Mouse (Mus musculus): ENCODE measurements around the gene Slc1a5. TPM values are rescaled to one million over a fixed set of nuclear protein-coding genes. Genes with fewer than 3 reads are reported as not detected.

Gene Slc1a5
- polyA plus RNA-seq, 1 experiment from 2014 or later: 7.0 TPM

DNA sequence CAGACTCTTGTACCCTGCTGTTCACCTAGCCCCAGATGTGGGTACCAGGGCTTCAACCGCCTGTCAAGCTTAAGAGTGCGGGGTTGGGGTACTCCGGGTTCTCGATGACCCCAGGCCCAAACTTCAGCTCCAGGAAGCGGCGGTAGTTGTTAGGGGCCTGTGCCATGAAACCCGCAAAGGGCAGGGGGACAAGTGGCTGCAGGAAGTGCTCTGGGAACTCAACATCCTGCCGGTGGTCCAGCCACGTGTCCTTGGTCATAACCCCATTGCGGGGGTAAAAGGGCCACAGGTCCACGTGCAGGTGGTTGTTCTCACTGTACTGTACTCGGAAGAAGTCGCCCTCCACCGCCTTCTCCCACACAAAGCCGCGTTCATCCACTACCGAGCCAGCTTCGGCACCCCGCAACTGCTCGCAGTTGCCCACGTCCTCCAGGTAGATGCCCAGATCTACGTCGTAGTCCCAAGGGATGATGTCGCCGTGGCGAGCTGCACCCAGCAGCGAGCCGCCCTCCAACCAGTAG, 29.3 kb downstream of the Slc1a5 start:
- Histone ChIP-seq H3K4me2 (ENCODE audit: low read length) (peak overlapping the region; percentile 75), H3K4me1 (ENCODE audit: control insufficient read depth, insufficient read depth, low read length) (peaks cover 9% of the 10 kb centered on the region), H3K27ac (ENCODE audit: low read depth, low read length) (peak overlapping the region; percentile 77), H3K9ac (ENCODE audit: low read length) (peak overlapping the region; percentile 63), H3K9me3 (replicated peaks; ENCODE audit: control insufficient read depth, low read length) (no peaks in the 10 kb centered on the region), H3K4me3 (ENCODE audit: low read depth, low read length) (peak overlapping the region; percentile 43), H3K36me3 (ENCODE audit: control insufficient read depth, insufficient read depth, low read length) (peaks cover 29% of the 10 kb centered on the region), H3K27me3 (replicated peaks; ENCODE audit: control insufficient read depth, insufficient read depth, low read length) (peaks cover 19% of the 10 kb centered on the region)
- DNase-seq (ENCODE audit: low spot score): no peak
- 0 out of 2 replicates have a peak, but pooled peaks have one; percentile 0 for ATAC-seq
- 53% methylated on average over 28 of the region's 28 CpGs for WGBS

DNA sequence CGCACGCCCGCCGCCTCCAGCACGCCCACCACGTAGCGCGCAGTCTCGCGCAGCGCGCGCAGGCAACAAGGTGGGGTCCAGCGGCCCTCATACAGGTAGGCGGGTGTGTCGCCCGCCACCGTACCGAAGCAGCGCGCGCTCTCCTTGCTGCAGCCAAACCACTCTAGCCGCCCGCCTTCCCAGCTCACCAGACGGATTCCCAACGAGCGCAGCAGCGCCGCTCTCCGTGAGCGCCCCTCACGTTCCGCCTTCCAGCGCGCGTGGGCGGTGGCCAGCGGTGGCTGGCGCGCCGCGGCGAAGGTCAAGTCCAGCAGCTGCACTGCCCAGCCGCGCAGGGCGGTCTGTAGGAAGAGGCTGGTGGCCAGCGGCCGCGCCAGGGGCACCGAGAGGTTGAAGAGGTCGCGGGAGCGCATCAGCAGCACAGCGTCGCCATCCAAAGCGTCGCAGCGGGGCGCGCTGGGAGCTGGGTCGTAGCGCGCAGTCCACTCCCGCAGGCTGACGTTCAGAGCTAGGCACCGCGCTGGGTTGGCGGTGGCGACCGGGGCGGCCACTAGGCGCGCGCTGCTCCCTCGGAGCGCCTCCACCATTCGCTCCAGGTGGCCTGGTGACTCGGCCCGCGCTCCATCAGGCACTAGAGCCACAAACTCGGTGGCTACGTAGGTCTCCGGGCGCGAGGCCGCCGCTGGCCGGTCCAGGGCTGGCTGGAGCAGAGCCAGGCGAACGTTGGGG, 29.9 kb downstream of the Slc1a5 start:
- Histone ChIP-seq H3K27ac (ENCODE audit: low read depth, low read length) (peak overlapping the region; percentile 77), H3K36me3 (ENCODE audit: control insufficient read depth, insufficient read depth, low read length) (peaks cover 29% of the 10 kb centered on the region), H3K9me3 (replicated peaks; ENCODE audit: control insufficient read depth, low read length) (no peaks in the 10 kb centered on the region), H3K4me1 (ENCODE audit: control insufficient read depth, insufficient read depth, low read length) (peaks cover 13% of the 10 kb centered on the region), H3K4me3 (ENCODE audit: low read depth, low read length) (peak overlapping the region; percentile 43), H3K4me2 (ENCODE audit: low read length) (peak overlapping the region; percentile 75), H3K27me3 (replicated peaks; ENCODE audit: control insufficient read depth, insufficient read depth, low read length) (peaks cover 19% of the 10 kb centered on the region), H3K9ac (ENCODE audit: low read length) (peak overlapping the region; percentile 63)
- DNase-seq (ENCODE audit: low spot score) (peak; percentile 58), ATAC-seq (peak; percentile 33)
- WGBS: 9% methylated on average over 90 of the region's 90 CpGs

DNA sequence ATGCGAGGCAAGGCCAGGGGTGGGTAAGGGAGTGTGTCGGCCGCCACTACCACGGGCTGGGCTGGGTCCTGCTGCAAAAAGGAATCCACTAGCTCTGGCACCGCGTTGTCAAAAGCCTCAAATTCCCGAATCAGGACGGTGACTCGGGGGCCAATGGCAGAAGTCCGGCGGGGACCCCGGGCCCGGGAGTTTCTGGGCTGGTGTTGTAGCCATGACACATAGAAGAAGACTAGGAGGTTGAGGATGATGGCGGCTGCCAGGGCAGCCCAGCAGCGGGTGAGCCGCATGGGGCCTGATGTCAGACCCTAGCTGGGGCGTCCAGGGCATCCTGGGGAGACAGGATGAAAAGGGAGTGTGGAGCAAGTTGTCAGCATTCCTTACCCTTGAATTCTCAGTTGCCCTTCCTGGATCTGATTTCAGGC, 30.5 kb downstream of the Slc1a5 start:
- 12% methylated on average over 17 of the region's 17 CpGs for WGBS

DNA sequence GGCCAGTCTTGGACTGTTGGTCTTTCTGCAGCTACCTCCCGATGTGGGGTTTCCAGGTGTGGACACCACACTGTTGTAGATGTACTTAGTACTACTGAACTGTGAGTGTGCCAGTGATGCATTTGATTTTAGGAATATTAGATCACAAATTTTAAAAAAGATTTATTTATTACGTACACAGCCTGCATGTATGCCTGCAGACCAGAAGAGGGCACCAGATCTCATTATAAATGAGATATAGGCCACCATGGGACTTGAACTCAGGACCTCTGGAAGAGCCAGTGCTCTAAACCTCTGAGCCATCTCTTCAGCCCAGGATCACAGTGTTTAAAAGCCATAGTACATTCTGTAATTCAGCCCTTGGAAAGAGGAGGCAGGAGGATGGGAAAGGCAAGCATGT, 31.4 kb downstream of the Slc1a5 start:
- WGBS: 73% methylated on average over 2 of the region's 2 CpGs
- Histone ChIP-seq H3K4me3 (ENCODE audit: low read depth, low read length) (no peak overlapping the region), H3K4me1 (ENCODE audit: control insufficient read depth, insufficient read depth, low read length) (peaks cover 17% of the 10 kb centered on the region), H3K4me2 (ENCODE audit: low read length) (no peak overlapping the region), H3K9me3 (replicated peaks; ENCODE audit: control insufficient read depth, low read length) (no peaks in the 10 kb centered on the region), H3K36me3 (ENCODE audit: control insufficient read depth, insufficient read depth, low read length) (peaks cover 18% of the 10 kb centered on the region), H3K9ac (ENCODE audit: low read length) (no peak overlapping the region), H3K27me3 (replicated peaks; ENCODE audit: control insufficient read depth, insufficient read depth, low read length) (peaks cover 19% of the 10 kb centered on the region), H3K27ac (ENCODE audit: low read depth, low read length) (no peak overlapping the region)
- no peak for DNase-seq (ENCODE audit: low spot score)
- no peak for ATAC-seq

More for the DNA sequence above, 30.5 kb downstream of the Slc1a5 start:
- H3K9ac ChIP-seq (ENCODE audit: low read length): peak overlapping the region; percentile 63
- H3K27ac ChIP-seq (ENCODE audit: low read depth, low read length): peak overlapping the region; percentile 77
- peaks cover 19% of the 10 kb centered on the region for H3K27me3 ChIP-seq (replicated peaks; ENCODE audit: control insufficient read depth, insufficient read depth, low read length)
- H3K4me3 ChIP-seq (ENCODE audit: low read depth, low read length): peak overlapping the region; percentile 43
- H3K36me3 ChIP-seq (ENCODE audit: control insufficient read depth, insufficient read depth, low read length): peaks cover 25% of the 10 kb centered on the region
- H3K4me1 ChIP-seq (ENCODE audit: control insufficient read depth, insufficient read depth, low read length): peaks cover 13% of the 10 kb centered on the region
- peak overlapping the region; percentile 75 for H3K4me2 ChIP-seq (ENCODE audit: low read length)
- H3K9me3 ChIP-seq (replicated peaks; ENCODE audit: control insufficient read depth, low read length): no peaks in the 10 kb centered on the region
- no peak for ATAC-seq
- DNase-seq (ENCODE audit: low spot score): no peak

GRCm38 (mm10) chr7:16815351-16815941, 34.3 kb downstream of the Slc1a5 start, which contains the start of gene Strn4:
TSS of gene Strn4 (plus strand) at chr7:16815889.
- DNase-seq (ENCODE audit: low spot score) (peak; percentile 88), ATAC-seq (peak; percentile 64)
- peaks cover 19% of the 10 kb centered on the region for H3K27me3 ChIP-seq (replicated peaks; ENCODE audit: control insufficient read depth, insufficient read depth, low read length)
- peak within 1 kb of the TSS; percentile 99 for H3K4me3 ChIP-seq (ENCODE audit: low read depth, low read length)
- peak within 1 kb of the TSS; percentile 99 for H3K27ac ChIP-seq (ENCODE audit: low read depth, low read length)
- H3K9me3 ChIP-seq (replicated peaks; ENCODE audit: control insufficient read depth, low read length): no peaks in the 10 kb centered on the region
- 0 out of 2 replicates have a peak, but pooled peaks cover 2% of the 10 kb centered on the region for H3K36me3 ChIP-seq (ENCODE audit: control insufficient read depth, insufficient read depth, low read length)
- H3K4me2 ChIP-seq (ENCODE audit: low read length): peak within 1 kb of the TSS; percentile 66
- 8% methylated on average over 1 of the region's 1 CpGs for WGBS
- peaks cover 36% of the 10 kb centered on the region for H3K4me1 ChIP-seq (ENCODE audit: control insufficient read depth, insufficient read depth, low read length)
- H3K9ac ChIP-seq (ENCODE audit: low read length): peak within 1 kb of the TSS; percentile 100

DNA sequence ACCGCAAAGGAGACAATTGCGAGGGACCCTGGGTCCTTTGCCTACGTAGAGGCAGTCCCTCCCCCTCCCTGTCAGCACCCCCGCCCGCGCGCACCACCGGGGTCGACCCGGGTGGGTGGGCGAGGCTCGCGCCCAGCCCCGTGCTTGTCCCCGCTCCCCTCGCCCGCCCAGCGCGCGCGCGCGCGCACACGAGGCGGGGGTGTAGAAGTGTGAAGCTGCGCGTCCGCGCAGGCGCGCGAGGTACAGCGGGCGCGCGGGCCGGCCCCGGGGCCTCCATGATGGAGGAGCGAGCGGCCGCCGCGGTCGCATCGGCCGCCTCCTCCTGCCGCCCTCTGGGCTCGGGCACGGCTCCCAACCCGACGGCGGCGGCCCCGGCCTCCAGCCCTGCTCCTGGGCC, 34.9 kb downstream of the Slc1a5 start:
- WGBS: 0% methylated on average over 36 of the region's 55 CpGs
- Histone ChIP-seq H3K9me3 (replicated peaks; ENCODE audit: control insufficient read depth, low read length) (no peaks in the 10 kb centered on the region), H3K27me3 (replicated peaks; ENCODE audit: control insufficient read depth, insufficient read depth, low read length) (peaks cover 13% of the 10 kb centered on the region), H3K27ac (ENCODE audit: low read depth, low read length) (peak overlapping the region; percentile 99), H3K9ac (ENCODE audit: low read length) (peak overlapping the region; percentile 100), H3K4me3 (ENCODE audit: low read depth, low read length) (peak overlapping the region; percentile 99), H3K4me1 (ENCODE audit: control insufficient read depth, insufficient read depth, low read length) (peaks cover 39% of the 10 kb centered on the region), H3K36me3 (ENCODE audit: control insufficient read depth, insufficient read depth, low read length) (no peaks in the 10 kb centered on the region), H3K4me2 (ENCODE audit: low read length) (peak overlapping the region; percentile 66)
- DNase-seq (ENCODE audit: low spot score) (peak; percentile 94), ATAC-seq (peak; percentile 80)

DNA sequence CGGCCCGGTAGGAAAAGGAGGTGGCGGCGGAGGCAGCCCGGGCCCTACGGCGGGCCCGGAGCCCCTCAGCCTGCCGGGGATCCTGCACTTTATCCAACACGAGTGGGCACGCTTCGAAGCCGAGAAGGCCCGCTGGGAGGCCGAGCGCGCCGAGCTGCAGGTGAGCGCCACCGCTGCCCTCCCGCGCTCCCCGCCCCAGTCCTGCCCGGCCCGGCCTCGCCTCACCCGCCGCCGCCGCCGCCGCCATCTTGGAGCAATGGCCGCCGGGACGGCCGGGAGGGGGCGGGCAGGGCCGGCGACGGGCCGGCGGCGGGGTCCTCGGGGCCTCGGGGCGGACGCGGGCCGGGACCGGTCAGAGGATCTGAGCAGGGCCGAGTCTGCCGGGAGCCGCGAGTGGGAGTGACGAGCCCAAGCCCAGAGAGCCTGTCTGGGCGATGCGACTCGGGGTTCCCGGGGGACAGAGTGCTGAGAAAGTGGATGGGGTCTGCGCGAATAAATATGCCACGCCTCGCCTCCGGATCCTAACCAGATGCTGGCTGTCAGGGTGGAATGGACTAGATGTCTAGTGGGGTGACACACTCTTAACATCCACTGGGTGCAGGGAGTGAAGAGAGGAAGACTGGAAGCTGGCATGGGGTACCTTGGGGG, 35.5 kb downstream of the Slc1a5 start, which contains the start of gene Fkrp:
TSS of gene Fkrp (minus strand) at position 258 of the 648 bp plus-strand sequence.
- peaks cover 8% of the 10 kb centered on the region for H3K27me3 ChIP-seq (replicated peaks; ENCODE audit: control insufficient read depth, insufficient read depth, low read length)
- WGBS: under 1% methylated on average over 45 of the region's 64 CpGs
- peak; percentile 65 for ATAC-seq
- no peaks in the 10 kb centered on the region for H3K9me3 ChIP-seq (replicated peaks; ENCODE audit: control insufficient read depth, low read length)
- peak within 1 kb of the TSS; percentile 99 for H3K27ac ChIP-seq (ENCODE audit: low read depth, low read length)
- peak within 1 kb of the TSS; percentile 66 for H3K4me2 ChIP-seq (ENCODE audit: low read length)
- peak within 1 kb of the TSS; percentile 100 for H3K9ac ChIP-seq (ENCODE audit: low read length)
- H3K36me3 ChIP-seq (ENCODE audit: control insufficient read depth, insufficient read depth, low read length): no peaks in the 10 kb centered on the region
- H3K4me3 ChIP-seq (ENCODE audit: low read depth, low read length): peak within 1 kb of the TSS; percentile 99
- H3K4me1 ChIP-seq (ENCODE audit: control insufficient read depth, insufficient read depth, low read length): peaks cover 39% of the 10 kb centered on the region
- peak; percentile 30 for DNase-seq (ENCODE audit: low spot score)

DNA sequence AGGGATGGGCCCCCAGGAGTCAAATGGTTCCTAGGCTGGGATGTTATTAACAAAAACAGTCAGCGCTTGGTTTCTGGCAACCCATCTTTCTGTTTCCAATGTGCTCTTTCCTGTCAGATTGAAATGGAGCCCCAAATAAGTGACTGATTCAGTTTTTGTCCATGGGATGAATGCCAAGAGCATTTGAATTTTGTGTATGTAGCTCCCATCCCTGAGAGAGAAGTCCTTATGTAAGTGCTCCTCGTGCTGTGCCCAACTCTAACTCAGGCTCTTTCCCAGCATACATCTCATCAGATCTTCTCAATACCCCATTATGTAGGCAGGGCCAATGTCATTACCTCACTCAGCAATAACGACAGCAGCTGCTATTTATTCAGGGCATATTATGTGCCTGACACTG, 36.6 kb downstream of the Slc1a5 start:
- Histone ChIP-seq H3K4me2 (ENCODE audit: low read length) (peak overlapping the region; percentile 66), H3K4me1 (ENCODE audit: control insufficient read depth, insufficient read depth, low read length) (peaks cover 39% of the 10 kb centered on the region), H3K9me3 (replicated peaks; ENCODE audit: control insufficient read depth, low read length) (no peaks in the 10 kb centered on the region), H3K27ac (ENCODE audit: low read depth, low read length) (no peak overlapping the region), H3K27me3 (replicated peaks; ENCODE audit: control insufficient read depth, insufficient read depth, low read length) (no peaks in the 10 kb centered on the region), H3K4me3 (ENCODE audit: low read depth, low read length) (peak overlapping the region; percentile 99), H3K9ac (ENCODE audit: low read length) (peak overlapping the region; percentile 100), H3K36me3 (ENCODE audit: control insufficient read depth, insufficient read depth, low read length) (peaks cover 4% of the 10 kb centered on the region)
- peak; percentile 33 for DNase-seq (ENCODE audit: low spot score)
- WGBS: 28% methylated on average over 3 of the region's 3 CpGs
- ATAC-seq: no peak

Measured in forebrain, embryonic 14.5 days (tissue).